Mouse (Mus musculus) heart, adult 2 months (tissue): ENCODE data around the gene Lrfn4.

Source experiments
- CTCF ChIP-seq: fragments of 200-600 bp; IDR thresholded peaks from 2 replicates; pipeline ENCODE4 v1.8.1; 2022; ENCODE audit warnings: antibody characterized with exemption, mild to moderate bottlenecking, moderate library complexity
- POLR2A ChIP-seq: fragments of 200-500 bp; IDR thresholded peaks from 2 replicates; pipeline ENCODE4 v1.6.1; 2011; ENCODE audit warnings: mild to moderate bottlenecking, low read depth, low read length, control low read depth; ENCODE audit not compliant: insufficient read depth

GRCm38 (mm10) chr19:4602459-4602858 lies 13.0 kb downstream of the Lrfn4 start:
- TF ChIP-seq CTCF (no peak), POLR2A (no peak)
